Mouse (Mus musculus) C2C12 (cell line): Measurements from ENCODE around the gene Pnmt.

Experiments
- CTCF ChIP-seq: IDR thresholded peaks from one replicate; pipeline ENCODE4 v1.5.1; 2011; ENCODE audit not compliant: control insufficient read depth, insufficient read depth, insufficient read length
- USF1 ChIP-seq: IDR thresholded peaks from one replicate; pipeline ENCODE4 v1.6.1; 2011; ENCODE audit warnings: low read depth, mild to moderate bottlenecking, control low read depth, moderate library complexity

DNA sequence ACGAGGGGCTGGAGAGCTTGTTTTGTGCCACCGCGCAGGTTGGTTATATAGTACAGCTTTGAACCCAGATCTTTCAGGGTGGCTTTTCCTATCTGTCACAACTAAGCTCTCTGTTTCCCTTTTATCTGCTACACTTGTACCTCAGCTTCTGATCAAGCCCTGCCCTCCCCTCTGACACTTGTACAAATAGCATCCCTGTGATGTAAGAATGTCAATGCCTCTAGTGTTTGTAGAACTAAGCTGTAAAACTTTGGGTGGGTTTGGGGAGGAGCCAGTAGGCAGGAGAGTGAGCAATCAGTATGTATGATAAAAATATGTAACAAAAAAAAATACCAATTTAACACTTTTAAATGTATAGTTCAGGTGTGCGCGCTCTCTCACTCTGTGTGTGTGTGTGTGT lies 21.8 kb upstream of the Pnmt start:
- no peak for TF ChIP-seq CTCF
- TF ChIP-seq USF1, result no peak
